Mouse (Mus musculus) kidney, postnatal 25 days (tissue): ENCODE data around the gene Arhgap42.

ENCODE experiments used
- DNase-seq, 2 experiments: peaks; one replicate each; pipeline ENCODE4 v3.0.0; 2021; ENCODE audit warnings: mixed read lengths in 2 of 2

The Arhgap42 gene

DNA sequence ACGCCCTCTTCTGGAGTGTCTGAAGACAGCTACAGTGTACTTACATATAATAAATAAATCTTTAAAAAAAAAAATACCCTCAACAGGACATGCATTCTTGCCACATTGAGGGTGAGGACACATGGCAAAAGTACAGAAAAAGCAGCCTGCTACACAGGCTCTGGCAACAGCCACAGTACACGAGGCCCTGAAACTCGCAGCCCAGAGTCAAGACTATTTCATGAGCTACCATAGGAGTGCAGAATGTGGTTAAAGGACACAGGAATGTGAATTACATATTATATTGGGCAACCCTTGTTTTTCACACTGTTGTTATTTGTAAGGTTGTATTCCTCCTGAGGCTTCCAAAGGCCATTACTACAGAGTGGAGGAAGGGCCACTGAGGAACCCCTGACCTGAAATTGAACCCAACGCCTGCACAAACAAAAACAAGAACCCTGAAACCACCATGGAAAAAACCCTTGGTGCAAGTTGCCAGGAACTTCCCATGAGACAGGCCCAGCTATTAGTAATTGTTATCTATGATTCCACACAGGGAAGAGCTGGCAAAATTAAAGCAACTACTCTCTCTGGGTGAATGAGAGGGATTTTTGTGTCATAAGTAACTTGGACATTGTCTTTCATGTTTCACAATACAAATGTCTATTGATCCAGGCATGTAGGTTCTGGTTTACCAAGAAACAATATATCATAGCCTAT is 109.8 kb downstream of the Arhgap42 start:
- peak; percentile 13 to 41 for DNase-seq

DNA sequence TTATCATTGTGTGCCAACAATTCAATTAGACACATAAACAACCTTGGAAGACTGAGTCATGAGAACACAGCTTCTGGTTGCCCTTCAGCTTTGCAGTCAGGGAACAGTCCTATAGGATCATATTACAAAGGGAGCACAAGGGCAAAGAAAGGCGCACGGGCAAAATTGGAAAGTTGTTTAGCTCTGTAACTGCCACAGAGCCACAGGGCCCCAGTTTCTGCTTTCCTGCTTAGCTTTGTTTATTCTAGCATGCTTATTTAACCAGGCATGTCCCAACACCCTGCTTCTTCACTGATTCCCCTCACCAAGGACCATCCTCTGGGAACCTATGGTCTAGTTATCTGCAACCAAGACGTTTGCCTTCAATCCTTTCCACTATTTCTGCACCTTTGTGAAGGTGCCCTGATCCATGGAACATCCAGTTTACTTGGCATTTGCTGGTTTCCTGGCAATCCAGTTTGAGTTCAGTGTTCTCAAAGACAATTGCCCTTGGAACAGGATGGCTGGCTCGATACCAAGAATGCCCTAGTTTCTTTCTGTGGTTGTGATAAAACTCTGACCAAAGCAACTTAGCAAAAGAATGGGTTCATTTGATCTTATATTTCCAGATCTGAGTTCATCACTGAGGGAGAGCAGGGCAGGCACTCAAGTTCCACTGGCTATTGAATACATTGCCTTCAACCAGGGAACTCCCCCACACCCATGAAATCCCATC is 111.7 kb downstream of the Arhgap42 start:
- peak; percentile 46 to 56 for DNase-seq

DNA sequence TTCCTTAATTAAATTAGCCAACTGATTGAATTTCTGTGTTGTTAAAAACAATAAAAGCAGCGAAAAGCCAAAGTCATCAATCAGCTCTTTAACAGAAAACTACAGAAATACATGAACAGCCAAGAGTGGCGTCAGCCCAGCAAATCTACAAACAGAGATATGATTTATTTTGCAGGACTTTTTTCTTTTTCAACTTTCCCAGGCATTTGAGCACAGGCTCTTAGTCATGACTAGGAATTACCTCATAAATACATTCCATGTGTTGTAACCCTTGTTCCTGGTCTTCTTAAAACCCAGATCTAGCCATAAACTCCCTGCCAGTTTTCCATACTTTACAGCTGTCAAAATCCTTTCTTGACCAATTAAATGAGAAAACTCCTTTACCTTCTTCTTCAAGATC is 114.7 kb downstream of the Arhgap42 start:
- no peak for DNase-seq

DNA sequence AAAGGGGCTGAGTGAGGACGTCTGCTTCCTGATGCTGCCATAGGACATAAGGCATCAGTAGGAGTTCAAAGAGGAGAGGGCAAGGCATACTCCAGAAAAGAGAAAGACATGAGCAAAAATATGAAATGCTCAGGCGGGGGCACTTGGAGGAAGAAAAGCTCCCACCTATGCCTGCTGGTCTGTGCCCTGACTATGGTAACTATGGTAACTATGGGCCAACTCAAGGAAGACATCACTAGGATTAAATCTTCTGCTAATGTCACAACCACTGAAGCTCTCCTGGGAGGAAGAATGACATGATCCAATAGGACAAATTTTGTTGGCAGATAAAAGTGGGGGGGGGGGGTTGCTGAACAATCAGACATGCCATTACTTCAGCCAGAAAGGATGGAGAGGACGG is 124.6 kb downstream of the Arhgap42 start:
- DNase-seq: no peak

DNA sequence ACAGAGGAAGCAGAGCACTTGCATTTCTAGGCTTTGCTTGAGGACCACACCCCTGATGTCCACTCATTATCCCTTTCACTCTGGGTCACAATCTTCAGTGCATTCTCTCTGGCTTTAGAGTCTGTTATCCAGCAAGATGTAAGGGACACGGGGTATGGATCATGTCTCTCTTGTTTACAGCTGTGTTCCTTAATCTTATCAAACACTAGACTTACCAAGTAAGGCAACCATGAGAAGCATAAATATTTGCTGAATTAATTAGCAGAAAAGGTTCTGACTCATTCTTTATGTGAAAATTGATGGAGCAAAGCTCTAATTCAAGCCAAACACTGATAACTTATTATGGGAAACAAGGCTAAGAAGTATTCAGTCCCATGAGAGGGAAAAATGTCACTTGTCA is 125.1 kb downstream of the Arhgap42 start:
- no peak for DNase-seq

DNA sequence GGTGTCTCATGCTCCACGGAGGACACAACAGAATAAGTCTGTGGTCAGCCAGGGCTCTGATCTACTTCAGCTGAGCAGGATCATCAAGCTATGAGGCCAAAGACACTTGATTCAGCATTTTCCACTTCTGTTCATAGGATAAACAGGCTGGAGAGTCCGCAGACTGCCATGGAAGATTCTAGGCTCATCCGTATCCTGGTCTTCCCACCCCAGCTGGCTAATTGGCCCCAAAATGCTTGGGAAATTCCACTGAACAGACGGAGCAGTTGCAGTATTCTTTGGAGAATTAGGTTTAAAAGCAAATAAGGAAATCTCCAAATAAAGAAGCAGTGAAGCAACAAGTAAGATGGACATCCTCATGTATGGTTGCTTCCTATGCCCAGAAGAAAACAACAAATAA is 126.0 kb downstream of the Arhgap42 start:
- no peak for DNase-seq

DNA sequence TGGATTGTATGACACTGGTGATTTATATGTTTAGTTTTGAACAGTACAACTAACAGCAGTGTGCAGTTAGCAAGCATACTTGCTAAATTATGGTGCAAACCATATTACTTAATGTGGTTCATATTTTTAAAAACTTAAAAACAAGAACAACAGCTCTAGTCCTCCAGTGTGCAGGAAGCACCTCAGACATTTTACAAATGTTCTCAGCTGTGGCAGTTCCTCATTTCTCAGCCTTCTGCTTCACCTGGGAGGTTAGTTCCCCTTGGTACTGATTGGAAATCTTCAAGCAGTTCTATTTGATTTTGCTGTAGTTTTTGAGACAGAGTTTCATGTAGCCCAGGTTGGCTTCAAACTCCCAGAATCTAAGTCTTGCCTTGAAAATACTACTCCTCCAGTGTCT is 131.2 kb downstream of the Arhgap42 start:
- no peak for DNase-seq

DNA sequence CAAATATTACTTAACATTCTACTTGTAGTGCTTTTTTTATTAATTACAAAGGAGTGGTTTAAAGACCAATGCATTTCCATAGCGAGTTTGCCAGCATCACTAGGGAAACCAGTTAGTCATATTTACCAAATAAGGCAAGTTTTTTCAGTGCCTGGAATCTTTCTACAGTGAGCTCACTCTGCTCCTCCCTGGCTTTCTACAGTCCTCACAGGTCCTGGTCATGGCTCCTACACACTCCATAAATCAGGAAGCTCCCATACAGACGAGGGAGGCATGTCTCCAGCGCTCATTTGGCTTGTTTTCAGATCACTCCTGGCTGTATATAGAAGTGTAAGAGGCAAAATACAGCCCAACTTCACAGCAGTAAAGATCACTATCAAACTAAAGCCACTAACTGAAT is 134.1 kb downstream of the Arhgap42 start:
- DNase-seq: no peak

DNA sequence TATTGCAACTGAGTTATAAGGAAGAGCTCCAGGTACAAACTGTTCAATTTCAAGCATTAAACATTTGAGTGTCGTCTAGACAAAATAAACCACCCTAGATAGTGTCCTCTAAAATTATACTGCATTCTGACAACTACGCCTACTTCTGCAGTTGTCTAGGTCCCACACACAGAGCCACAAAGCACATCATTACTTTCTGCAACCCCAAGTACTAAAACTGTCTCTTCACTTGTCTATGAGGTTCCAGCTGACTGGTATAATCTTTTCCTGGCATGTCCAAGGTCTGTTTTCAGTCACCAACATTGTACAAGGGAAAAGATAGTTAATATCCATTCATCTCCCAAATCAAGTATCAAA is 136.8 kb downstream of the Arhgap42 start:
- no peak for DNase-seq

DNA sequence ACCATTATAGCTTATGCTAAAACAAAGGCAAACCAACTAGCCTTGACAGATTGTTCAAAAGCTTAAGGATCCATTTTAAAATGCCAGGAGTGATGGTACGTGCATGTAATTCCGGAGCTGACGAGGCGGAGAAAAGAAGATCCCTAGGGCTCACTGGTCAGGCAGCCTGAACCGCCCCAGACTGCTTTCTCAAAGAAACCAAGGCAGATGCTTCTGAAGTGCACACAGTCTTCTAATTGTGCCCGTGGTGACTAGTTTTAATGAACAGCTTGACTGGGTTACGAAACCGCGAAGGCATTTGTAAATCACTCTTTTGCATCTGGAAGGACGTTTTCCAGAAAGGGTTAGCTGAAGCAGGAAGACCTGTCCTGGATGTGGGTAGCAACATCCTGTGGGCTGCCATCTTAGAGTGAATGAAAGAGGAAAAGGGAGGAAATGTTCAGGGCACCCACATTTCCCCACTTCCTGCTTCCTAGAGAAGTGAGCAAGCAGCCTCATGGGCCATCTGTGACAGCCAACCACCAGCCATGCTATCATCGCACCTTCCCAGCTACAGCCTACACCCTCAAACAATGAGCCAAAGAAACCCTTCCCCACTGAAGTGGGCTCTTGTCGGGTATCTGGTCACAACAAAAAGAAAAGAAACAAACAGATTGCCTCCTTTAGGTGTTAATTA is 137.3 kb downstream of the Arhgap42 start:
- no peak for DNase-seq

DNA sequence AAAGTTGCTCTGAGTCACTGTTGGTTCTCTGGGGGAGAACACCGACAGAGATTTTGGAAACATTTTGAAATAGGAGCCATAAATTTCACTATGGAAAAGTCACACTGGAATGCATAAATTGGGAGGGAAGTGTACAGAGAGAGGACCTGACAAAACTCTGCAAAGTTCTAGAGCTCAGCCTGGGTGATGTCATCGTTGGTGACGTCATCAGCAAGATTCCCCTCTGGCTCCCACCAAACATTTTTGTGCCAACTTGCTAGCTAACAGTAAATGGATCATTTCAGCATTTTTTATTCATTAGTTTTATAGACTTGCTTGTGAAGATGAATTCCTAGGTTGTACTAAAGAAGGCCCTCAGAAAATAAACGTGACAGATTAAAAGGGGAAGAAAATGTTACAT is 137.8 kb downstream of the Arhgap42 start:
- no peak for DNase-seq

DNA sequence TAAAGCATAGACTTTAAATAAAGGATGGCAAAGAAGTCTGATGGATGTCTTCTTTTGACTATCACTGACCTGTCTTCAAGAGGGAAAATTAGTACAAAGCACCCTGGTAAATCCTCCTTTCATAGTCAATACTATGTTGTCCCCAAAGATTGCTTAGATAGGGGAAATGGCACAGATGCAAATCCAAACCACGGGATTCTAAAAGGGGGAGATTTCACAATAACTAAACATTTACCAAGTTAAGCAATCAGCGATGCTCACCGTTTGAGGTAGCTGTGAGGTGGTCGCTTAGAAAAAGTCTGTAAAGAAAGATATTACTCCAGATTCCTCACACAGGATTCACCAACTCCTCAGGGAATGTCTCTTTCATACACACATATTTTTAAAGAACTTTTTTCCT is 141.1 kb downstream of the Arhgap42 start:
- DNase-seq: no peak

DNA sequence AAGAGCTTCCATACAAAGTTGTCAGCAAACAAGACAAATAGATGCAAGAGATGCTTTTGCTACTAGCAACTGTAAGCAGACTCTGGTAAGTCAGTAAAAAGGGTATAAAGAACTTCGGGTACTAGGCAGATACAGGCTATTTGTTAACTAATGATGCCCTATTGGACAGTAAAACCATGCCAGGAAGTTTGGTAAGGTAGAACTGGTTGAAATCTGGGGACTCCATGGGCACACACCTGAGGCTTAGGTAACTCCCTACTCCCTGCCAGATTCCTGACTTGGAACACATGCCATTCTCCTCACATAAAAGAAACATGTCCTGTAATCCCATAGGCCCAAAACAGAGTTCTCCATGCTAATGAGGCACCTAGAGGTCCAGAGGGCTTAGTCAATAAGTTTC is 142.1 kb downstream of the Arhgap42 start:
- DNase-seq: no peak

DNA sequence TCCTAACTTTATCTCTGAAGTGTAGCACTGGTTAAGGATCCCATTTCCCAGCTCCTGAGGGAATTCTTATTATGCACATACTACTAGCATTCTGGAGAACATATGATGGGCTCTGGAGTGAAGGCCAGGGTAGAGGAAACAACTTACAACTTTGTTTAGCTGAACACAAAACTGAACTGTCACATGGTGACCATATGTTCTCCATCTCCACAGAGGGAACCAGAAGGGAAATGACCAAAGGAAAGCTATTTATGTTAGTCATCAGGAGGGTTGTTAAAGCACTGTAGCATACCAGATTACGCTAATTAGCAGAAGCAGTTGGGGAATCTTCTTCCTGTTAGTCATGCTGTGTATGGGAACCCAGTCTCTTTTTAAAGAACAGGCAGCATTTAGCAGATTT is 145.8 kb downstream of the Arhgap42 start:
- DNase-seq: no peak

DNA sequence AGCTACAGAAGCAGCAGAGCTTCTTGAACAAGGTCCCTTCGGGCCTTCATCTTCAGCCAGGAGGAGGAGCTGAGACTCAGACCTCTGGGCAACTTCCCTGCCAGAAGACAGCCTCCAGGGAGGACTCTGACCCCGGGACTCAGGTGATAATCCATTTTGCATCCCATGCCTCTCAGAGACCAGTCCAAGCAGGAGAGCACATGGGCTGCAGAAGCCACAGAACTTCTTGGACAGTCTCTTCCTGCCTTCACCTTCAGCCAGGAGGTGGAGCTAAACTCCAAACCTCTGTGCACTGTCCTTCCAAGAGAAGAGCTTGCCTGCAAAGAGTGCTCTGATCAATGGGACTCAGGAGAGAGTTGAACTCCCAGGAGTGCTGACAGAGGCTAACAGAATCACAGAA is 155.5 kb downstream of the Arhgap42 start:
- peak; percentile 71 to 90 for DNase-seq

DNA sequence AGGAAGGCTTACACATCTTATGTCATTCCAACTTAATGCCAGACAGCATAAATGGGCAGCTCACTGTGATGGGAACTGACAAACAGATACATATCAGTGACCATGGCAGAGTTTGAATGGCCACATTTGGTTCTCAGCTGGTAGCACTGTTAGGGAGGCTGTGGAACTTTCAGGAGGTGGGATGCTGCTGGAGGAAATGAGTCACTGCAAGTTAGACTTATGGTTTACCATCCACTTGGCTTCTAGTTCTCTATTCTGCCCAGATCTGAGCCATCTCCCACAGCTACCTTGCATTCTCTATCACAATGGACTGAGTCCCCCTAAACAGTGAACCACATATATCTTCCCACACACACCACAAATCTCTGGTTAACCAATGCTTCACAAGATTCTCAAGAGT is 186.0 kb downstream of the Arhgap42 start:
- no peak for DNase-seq

DNA sequence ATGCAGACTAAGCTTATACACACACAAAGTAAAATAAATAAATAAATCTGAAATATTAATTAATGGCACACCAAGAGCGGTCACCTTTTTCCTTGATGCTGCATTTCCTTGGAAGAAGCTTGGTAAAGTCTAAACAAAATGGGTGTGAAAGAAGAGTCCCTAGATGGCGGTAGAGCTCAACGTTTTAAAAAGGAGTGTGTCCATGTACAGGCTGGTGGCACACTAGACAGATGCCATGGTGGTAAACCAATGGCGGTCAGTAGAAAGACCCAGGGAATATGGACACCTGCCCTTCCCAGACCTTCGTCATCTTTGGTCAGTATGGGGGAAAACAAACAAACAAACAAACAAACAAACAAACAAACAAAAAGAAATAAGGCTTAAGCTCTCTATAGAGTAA is 187.7 kb downstream of the Arhgap42 start:
- DNase-seq: peak in 1 of 2 experiments; percentile 57

DNA sequence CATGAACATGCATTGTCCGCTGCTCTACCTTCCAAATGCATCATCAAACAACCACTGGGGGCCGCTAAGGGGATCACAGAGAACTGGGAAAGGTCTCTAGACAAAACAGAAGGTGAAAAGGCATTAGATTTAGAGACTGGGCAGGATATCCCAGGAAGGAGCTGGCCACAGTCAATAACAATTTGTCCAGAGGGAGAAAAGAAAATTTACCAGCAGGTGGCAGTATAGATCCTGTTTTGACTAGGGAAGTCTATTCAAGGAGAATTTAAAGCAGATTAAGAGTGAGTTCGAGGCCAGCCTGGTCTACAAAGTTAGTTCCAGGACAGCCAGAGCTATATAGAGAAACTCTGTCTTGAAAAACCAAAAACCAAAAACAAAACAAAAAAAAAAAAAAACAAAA is 189.7 kb downstream of the Arhgap42 start:
- peak in 1 of 2 experiments; percentile 10 for DNase-seq

DNA sequence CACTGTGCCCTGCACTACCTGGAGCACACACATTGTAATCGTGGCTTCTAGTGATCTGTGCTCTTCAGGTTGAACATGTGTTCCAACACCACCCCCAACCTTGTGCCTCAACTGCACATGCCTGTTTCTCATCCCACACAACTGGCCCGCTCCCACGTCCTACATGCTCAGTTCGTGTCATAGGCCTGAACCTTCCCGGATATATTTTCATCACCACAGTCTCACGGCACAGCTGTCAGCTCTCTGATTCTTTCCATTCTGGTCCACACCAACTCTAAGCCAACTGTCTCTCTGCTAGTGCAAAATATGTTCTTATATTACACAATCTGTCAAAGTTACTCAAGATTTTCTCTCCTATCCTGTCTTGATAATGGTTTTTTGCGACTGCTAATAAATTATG is 197.9 kb downstream of the Arhgap42 start:
- no peak for DNase-seq

DNA sequence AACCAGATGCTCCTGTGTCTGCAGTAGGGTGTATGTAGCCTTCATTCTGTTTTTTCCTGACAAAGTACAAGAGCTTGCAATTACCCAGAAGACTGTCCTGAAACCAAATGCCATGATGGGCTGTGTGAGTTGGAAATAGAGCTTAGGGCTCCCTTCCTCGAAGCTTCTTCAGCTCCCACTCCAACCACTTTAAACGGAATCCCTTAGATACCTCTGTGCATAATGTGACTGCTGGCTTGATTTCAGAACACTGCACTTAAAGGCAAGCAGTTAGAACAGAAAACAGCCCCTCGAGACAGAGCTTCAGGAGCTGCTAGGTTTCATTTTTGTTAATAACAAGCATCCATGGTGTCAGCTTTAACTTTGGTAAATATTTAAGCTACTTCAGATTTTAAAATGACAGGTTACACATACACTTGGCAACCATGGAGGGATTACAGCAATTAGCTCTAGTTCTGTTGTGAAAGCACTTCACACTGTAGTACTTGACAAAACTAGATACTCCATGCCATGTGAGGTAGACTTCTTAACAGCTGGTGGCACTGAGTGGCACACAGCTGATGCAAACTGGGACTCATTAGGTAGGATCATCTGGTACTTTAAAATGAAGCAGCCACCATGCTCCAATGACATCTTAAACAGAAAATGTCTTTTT is 201.8 kb downstream of the Arhgap42 start:
- DNase-seq: no peak

DNA sequence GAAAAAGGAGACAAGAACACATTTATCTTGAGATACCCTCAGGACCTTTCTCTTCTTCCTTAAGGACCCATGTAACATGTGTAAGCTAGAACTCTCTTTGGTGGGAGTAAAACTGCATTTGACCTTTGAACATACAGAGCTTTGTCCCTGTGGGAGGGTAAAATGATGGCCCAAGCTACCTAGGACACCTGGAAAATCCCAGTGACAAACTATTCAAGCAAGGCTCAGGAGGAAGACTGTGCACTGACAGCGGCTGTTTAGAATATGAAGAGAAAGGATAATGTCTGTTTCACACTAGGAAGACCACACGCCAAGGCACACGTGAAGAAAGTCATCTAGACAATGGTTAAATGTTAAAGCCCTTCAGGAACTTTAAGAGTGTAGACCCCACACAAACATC is 211.0 kb downstream of the Arhgap42 start:
- DNase-seq: no peak

DNA sequence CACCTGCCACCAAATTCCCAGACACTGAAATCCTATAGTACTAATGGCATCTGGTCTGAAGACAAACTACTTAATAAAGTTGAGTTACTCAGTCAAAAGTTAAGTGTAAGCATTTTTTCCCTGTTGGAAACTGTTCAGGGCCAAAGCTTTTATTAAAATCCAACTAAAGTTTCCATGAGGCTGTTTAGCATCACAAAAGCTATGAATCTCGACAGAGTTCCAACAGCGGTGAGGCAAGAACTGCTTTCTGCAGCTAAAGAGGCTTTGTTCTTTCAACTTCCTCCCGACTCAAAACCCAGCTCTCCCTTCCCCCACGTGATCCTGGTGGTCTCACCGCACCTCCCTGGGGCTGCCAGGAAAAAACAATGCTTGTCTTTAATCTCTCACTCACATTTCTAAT is 211.5 kb downstream of the Arhgap42 start:
- no peak for DNase-seq

DNA sequence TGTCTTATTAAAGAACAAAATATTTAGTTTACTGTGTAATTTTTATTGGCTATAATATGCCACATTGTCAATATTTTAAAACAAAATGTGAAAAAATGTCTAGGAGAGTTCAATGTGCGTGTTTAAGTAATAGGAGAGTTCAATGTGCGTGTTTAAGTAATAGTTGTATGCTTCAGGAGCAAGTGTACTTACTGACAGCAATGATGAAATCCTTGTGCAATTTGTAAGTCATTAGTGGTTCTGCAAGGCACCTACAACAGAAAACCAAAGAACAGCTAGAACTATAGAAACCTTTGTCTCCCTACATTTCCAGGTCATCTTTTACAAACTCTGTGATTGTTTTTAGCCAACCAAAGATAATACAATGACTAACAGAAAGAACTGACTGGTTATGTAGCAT is 223.8 kb downstream of the Arhgap42 start:
- no peak for DNase-seq

DNA sequence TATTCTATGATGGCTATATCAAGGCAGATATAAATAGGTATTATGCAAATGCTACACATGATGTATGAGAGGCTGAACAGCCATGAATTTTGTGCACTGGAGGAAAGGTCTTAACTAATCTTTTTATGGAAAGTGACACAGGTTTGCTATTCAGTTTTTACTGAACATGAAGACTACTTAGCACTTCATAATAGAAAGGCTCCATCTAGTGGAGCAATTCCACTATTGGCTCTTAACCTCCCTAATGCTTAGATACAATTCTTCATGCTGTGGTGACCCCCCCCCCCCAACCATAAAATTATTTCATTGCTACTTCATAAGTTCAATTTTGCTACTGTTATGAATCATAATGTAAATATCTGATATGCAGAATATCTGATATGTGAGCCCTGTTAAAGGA is 237.7 kb downstream of the Arhgap42 start:
- DNase-seq: no peak
